Mouse (Mus musculus): Measurements from ENCODE around the gene Ttc39a. TPM values are rescaled to one million over a fixed set of nuclear protein-coding genes. Genes with fewer than 3 reads are reported as not detected.

Ttc39a gene
- polyA plus RNA-seq, 1 experiment from 2014 or later: 2.5 TPM

DNA sequence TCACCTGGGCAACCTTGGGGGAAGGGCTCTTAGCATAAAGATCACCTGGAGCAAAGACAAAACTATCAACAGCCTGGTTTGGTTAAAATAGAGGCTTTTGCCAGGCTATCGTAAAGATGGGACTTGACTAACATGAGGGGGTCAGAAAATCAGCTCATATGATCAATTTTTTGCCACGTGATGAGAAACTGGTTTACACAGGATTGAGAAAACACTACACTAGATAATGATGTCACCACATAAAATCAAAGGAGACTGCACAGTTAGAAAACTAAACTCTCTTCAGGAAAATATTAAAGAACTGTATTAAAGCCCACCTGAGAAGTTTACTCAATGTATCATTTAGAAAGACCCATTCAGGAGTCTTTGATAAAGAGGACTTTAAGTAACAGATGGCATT is 68.7 kb downstream of the Ttc39a start:
- 52% methylated on average over 2 of the region's 2 CpGs for WGBS
- H3K4me1 ChIP-seq: peaks cover 10% of the 10 kb centered on the region

DNA sequence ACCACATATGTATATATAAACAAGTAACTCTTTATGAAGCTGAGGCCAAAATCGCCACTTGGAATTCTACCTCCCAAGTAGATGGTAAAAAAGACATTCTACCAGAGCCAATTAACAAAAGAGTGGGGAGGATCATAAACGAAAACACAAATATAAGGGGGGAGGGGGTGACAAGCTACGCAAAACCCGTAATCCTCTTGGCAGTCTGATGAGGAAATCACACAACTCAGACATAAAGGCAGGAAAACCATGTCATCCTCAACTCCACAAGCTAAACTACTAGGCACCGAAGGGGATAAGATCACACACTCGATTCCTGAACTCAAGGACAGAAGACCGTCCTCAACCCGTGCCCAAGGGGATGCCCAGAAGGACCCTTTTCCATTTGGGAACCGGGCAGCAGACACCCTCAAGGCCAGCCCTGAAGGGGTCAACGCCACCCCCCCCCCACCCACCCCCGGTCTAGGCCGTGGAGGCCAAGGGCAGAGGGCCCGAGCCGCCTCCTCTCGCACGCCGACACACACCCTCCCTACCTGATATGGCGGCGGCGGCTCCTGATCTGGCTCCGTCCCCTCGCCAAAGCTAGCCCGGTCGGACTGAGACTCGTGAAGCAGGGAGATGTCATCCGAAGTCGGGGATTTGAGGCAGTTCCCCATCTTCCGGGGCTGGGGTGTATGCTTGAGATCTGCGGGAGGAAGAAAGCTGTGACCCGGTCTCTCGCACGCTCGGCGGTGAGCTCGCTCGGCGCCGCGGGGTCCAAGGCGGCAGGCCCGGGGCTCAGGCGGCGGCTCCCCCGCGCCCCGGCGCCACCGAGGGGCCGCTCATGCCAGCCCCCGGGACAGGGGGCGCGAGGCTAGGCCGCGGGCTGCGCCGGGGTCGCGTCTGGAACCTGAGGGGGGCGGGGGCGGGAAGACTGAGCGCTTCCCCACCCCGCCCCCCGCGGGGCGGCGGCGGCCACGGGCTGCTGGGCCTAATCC is 69.4 kb downstream of the Ttc39a start:
- peak overlapping the region; percentile 95 for H3K27ac ChIP-seq
- peak; percentile 82 for ATAC-seq (ENCODE audit: low FRiP score)
- H3K4me2 ChIP-seq: peak overlapping the region; percentile 76

More for the DNA sequence above, 68.7 kb downstream of the Ttc39a start:
- Histone ChIP-seq H3K36me3 (replicated peaks) (peaks cover 11% of the 10 kb centered on the region; the same call in 1 of the 2 replicates), H3K27me3 (no peaks in the 10 kb centered on the region), H3K9ac (peak overlapping the region; percentile 95; the same call in 1 of the 2 replicates), H3K9me3 (no peaks in the 10 kb centered on the region), H3K4me3 (replicated peaks) (peak overlapping the region; percentile 93), H3K27ac (no peak overlapping the region), H3K4me2 (peak overlapping the region; percentile 76)
- no peak for ATAC-seq (ENCODE audit: low FRiP score)

DNA sequence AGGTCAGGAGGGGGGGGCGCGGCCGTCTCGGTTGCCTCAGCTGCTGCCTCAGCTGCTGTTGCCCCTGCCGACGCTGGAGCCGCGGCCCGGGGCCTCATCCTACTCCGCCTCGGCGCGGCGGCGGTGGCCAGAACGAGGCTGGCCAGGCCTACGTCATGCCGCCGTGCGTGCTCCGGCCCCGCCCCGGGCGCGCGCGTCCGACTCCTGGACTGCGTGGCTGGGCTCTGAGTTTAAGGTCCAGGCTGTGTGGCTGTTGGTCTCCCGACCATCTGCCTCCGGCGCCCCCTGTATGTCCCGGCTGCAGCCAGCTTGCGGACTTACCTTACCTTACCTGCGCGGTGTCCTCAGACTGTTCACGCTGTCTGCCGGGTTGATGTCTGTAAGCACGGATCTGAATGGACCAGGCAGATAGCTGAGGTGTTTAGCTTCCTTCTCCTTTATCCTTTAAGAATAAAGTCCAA is 70.2 kb downstream of the Ttc39a start:
- Histone ChIP-seq H3K4me3 (replicated peaks) (peak overlapping the region; percentile 93), H3K4me2 (peak overlapping the region; percentile 76), H3K27me3 (no peaks in the 10 kb centered on the region), H3K36me3 (replicated peaks) (peaks cover 11% of the 10 kb centered on the region; the same call in 1 of the 2 replicates), H3K4me1 (peaks cover 10% of the 10 kb centered on the region), H3K9me3 (no peaks in the 10 kb centered on the region), H3K9ac (peak overlapping the region; percentile 95), H3K27ac (peak overlapping the region; percentile 95)
- peak; percentile 99 for ATAC-seq (ENCODE audit: low FRiP score)
- under 1% methylated on average over 29 of the region's 39 CpGs for WGBS

More for the DNA sequence above, 69.4 kb downstream of the Ttc39a start:
- no peaks in the 10 kb centered on the region for H3K27me3 ChIP-seq
- no peaks in the 10 kb centered on the region for H3K9me3 ChIP-seq
- under 1% methylated on average over 63 of the region's 68 CpGs for WGBS
- H3K9ac ChIP-seq: peak overlapping the region; percentile 95
- H3K4me3 ChIP-seq (replicated peaks): peak overlapping the region; percentile 93
- H3K36me3 ChIP-seq (replicated peaks): peaks cover 11% of the 10 kb centered on the region; the same call in 1 of the 2 replicates
- peaks cover 10% of the 10 kb centered on the region for H3K4me1 ChIP-seq

GRCm38 (mm10) chr4:109477454-109477853 is 71.0 kb downstream of the Ttc39a start:
- Histone ChIP-seq H3K4me3 (replicated peaks) (no peak overlapping the region), H3K4me1 (peaks cover 10% of the 10 kb centered on the region), H3K36me3 (replicated peaks) (peaks cover 5% of the 10 kb centered on the region; the same call in 1 of the 2 replicates), H3K9me3 (no peaks in the 10 kb centered on the region), H3K4me2 (no peak overlapping the region), H3K27ac (no peak overlapping the region), H3K27me3 (no peaks in the 10 kb centered on the region), H3K9ac (no peak overlapping the region)
- 96% methylated on average over 3 of the region's 3 CpGs for WGBS
- ATAC-seq (ENCODE audit: low FRiP score): no peak

DNA sequence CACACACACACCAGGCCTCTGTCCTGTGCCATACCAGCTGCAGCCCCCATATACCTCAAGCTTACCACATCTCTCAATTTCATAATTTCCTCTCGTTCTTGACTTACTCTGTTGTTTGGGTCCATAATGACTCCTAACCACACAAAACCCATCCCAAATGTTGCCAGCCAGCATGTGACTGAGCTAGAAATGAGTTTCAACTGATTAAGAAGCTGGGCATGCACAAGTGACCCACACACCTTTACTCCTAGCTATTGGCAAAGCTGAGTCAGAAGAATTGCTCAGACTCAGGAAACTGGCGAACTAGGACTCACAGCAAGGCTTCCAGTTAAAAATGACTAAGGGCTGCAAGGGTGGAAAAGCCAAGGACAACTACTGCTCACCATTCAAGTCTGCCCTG is 75.0 kb downstream of the Ttc39a start:
- Histone ChIP-seq H3K4me2 (no peak overlapping the region), H3K27ac (no peak overlapping the region), H3K9me3 (no peaks in the 10 kb centered on the region), H3K36me3 (replicated peaks) (no peaks in the 10 kb centered on the region), H3K9ac (no peak overlapping the region), H3K4me1 (no peaks in the 10 kb centered on the region), H3K27me3 (no peaks in the 10 kb centered on the region), H3K4me3 (replicated peaks) (no peak overlapping the region)
- 82% methylated on average over 2 of the region's 2 CpGs for WGBS
- ATAC-seq (ENCODE audit: low FRiP score): no peak

DNA sequence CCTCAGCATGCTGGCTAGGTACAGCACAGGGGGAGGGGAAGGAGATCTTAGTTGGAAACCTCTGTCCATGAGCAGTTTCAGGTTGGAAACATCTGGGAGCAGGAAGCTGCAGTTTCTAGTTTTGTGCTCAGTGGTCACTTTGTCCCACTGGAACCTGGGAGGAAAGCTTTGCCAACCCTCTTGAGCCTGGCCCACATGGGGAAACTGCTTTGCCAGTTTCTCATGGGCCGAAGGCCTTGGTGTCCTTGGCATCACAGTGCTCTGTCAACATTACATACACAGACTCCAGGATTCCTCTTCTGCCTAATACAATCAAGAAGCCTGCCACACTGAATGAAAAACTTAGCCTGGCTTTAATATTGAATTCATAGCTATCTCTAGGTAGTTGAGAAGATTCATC is 76.3 kb downstream of the Ttc39a start:
- H3K4me2 ChIP-seq: no peak overlapping the region
- H3K27ac ChIP-seq: no peak overlapping the region
- WGBS: 95% methylated on average over 1 of the region's 1 CpGs
- no peak for ATAC-seq (ENCODE audit: low FRiP score)
- H3K9ac ChIP-seq: no peak overlapping the region
- H3K27me3 ChIP-seq: no peaks in the 10 kb centered on the region
- H3K9me3 ChIP-seq: no peaks in the 10 kb centered on the region
- H3K4me1 ChIP-seq: no peaks in the 10 kb centered on the region
- H3K4me3 ChIP-seq (replicated peaks): no peak overlapping the region
- H3K36me3 ChIP-seq (replicated peaks): no peaks in the 10 kb centered on the region

GRCm38 (mm10) chr4:109484621-109485020 is 78.2 kb downstream of the Ttc39a start, which contains the start of gene Rnf11:
TSS of gene Rnf11 (minus strand) at chr4:109484728.
- no peaks in the 10 kb centered on the region for H3K27me3 ChIP-seq
- WGBS: 83% methylated on average over 3 of the region's 3 CpGs
- no peak within 1 kb of the TSS for H3K27ac ChIP-seq
- no peaks in the 10 kb centered on the region for H3K4me1 ChIP-seq
- no peak within 1 kb of the TSS for H3K4me3 ChIP-seq (replicated peaks)
- H3K36me3 ChIP-seq (replicated peaks): no peaks in the 10 kb centered on the region
- no peak within 1 kb of the TSS for H3K4me2 ChIP-seq
- no peak for ATAC-seq (ENCODE audit: low FRiP score)
- H3K9ac ChIP-seq: no peak within 1 kb of the TSS
- no peaks in the 10 kb centered on the region for H3K9me3 ChIP-seq

GRCm38 (mm10) chr4:109488812-109489211 is 82.4 kb downstream of the Ttc39a start:
- no peak for ATAC-seq (ENCODE audit: low FRiP score)
- Histone ChIP-seq H3K27me3 (no peaks in the 10 kb centered on the region), H3K4me1 (no peaks in the 10 kb centered on the region), H3K27ac (no peak overlapping the region), H3K9me3 (no peaks in the 10 kb centered on the region), H3K9ac (no peak overlapping the region), H3K36me3 (replicated peaks) (no peaks in the 10 kb centered on the region), H3K4me3 (replicated peaks) (no peak overlapping the region), H3K4me2 (no peak overlapping the region)
- 82% methylated on average over 1 of the region's 1 CpGs for WGBS

DNA sequence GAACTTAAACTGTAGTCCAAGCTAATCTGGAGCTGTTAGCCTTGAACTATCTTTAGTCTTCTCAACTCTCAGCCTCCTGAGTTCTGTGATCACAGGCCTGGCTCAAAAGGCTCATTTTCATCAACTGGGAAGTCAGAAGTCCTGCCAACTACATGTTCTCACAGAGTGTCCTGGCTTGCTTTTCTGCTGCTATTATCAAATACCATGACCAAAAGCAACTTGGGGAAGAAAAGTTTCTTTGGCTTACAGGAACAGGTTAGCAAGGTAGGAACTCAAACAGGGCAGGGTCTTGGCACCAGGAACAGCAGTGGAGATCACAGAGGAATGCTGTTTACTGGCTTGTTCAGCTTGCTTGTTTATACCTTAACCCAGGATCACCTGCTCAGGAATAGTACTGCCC is 87.2 kb downstream of the Ttc39a start:
- ATAC-seq (ENCODE audit: low FRiP score): no peak
- Histone ChIP-seq H3K9ac (no peak overlapping the region), H3K4me2 (no peak overlapping the region), H3K27ac (no peak overlapping the region), H3K4me1 (no peaks in the 10 kb centered on the region), H3K4me3 (replicated peaks) (no peak overlapping the region), H3K27me3 (no peaks in the 10 kb centered on the region), H3K9me3 (no peaks in the 10 kb centered on the region), H3K36me3 (replicated peaks) (no peaks in the 10 kb centered on the region)

Other genes with a start within 250 kb of the Ttc39a start
- gene Osbpl9, start 204.4 kb upstream of the Ttc39a start, polyA plus RNA-seq (2016; fragmentation: Nextera tagmentation; extraction: Ambion mirVana): 74.6 and 74.8 TPM in 2 replicates
- 0.21 TPM in 1 of 2 replicates, not detected in the other for gene Calr4, start 172.1 kb upstream of the Ttc39a start, polyA plus RNA-seq (2016; fragmentation: Nextera tagmentation; extraction: Ambion mirVana)
- 47.4 and 48.3 TPM in 2 replicates for gene Eps15, start 126.4 kb upstream of the Ttc39a start, polyA plus RNA-seq (2016; fragmentation: Nextera tagmentation; extraction: Ambion mirVana)
- 49.1 and 53.8 TPM in 2 replicates for gene Rnf11, start 78.1 kb downstream of the Ttc39a start, polyA plus RNA-seq (2016; fragmentation: Nextera tagmentation; extraction: Ambion mirVana)
- gene 4930522H14Rik, start 124.7 kb downstream of the Ttc39a start, polyA plus RNA-seq (2016; fragmentation: Nextera tagmentation; extraction: Ambion mirVana): not detected in 2 replicates

Data from forebrain, embryonic 12.5 days (tissue).